Mouse (Mus musculus) left cerebral cortex, adult 2 months (tissue): ENCODE results near the gene Amd1. TPM values are rescaled to one million over a fixed set of nuclear protein-coding genes. Genes with fewer than 3 reads are reported as not detected.

Experiments used
- DNase-seq, 2 experiments: peaks; one replicate each; pipeline ENCODE4 v3.0.0; 2021 to 2022; ENCODE audit warnings: low spot score in 2 of 2, mixed read lengths in 1 of 2; ENCODE audit errors: extremely low spot score in 1 of 2
- H3K27ac ChIP-seq: fragments of 200-600 bp; 2 replicates; pipeline ENCODE4 v1.8.1; 2022
- H3K4me3 ChIP-seq: fragments of 200-600 bp; 2 replicates; pipeline ENCODE4 v1.8.1; 2022
- CTCF ChIP-seq: fragments of 200-600 bp; IDR thresholded peaks from 2 replicates; pipeline ENCODE4 v1.8.1; 2022; ENCODE audit warnings: antibody characterized with exemption, mild to moderate bottlenecking, moderate library complexity
- intact Hi-C: fragments of 180-260 bp; cut with DNase I; formaldehyde crosslinking; loops from one replicate; pipeline ENCODE4 v1.15.1; 2025
- total RNA-seq, 2 experiments: library from RNA; stranded (reverse); gene quantifications; 2 replicates each; pipeline ENCODE4 v1.2.3; 2021

Amd1 gene
- total RNA-seq, 2 experiments from 2014 or later = 85.7 to 86.1 TPM

DNA sequence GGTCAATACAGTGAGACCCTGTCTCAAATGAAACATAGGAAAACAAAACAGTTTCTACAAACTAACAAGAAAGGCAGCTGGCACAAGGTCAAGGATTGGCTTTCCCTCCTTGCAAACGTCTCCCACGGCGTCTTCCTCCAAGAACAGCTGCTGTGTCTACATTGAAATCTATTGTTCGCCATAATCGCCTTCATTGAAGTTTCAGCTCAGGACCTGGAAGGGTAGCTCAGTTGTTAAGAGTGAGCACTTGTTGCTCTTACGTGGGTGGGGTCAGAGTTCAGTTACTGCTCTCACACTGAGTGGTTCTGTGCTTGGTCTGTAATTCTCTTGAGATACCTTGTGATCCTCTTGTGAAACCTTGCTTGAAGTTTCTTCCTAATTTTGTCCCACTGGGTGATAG is 30.9 kb upstream of the Amd1 start:
- no peak for TF ChIP-seq CTCF
- no peak for DNase-seq
- Histone ChIP-seq H3K4me3 (no peak overlapping the region), H3K27ac (no peak overlapping the region)
- intact Hi-C loops = no loop called here

DNA sequence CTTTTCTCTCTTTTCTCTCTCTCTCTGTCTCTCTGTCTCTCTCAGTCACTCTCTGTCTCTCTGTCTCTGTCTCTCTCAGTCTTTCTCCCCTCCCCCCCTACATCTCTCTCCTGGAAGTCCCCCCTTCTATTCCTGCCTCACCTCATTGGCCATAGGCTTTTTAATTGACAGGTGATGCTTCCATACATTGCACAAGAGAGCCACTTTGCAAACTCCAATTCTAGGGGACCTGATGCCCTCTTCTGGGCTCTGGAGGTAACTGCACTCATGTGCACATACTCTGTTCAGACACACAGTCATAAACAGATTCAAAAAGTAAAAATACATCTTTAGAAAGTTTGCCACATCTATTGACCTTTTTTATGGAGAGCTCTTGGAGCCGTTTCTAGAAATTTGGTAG is 28.3 kb upstream of the Amd1 start:
- H3K4me3 ChIP-seq = no peak overlapping the region
- no peak; the same call in 1 of the 2 replicates for TF ChIP-seq CTCF
- intact Hi-C loops = no loop called here
- DNase-seq = no peak
- no peak overlapping the region for H3K27ac ChIP-seq

DNA sequence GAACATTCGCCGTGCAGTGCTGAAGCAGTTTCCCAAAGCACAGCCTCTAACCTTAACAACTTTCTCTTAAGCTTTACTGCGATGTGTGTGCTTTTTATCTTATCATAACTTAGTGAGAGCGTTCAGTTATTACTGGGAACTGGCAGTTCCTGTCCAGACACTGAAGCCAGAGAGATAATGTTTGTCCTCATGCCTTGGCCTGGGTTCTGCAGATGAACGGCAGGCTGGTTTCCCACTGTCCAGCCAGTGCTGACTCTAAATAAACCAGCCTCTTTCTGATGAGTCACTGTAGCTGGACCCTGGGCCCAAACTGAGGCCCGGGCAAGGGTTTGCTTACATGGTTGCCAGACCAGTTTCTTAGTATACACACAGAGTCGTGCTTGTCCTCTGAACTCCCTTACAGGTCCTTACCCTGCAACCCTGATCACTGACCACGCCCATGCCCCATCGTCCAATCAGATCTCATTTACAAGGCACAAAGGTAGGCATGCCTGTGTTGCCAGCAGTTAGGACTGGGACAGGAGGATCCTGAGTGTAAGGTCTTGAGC is 26.1 kb upstream of the Amd1 start:
- Histone ChIP-seq H3K27ac (no peak overlapping the region), H3K4me3 (no peak overlapping the region)
- no peak for TF ChIP-seq CTCF
- no peak for DNase-seq
- intact Hi-C loops = no loop called here

DNA sequence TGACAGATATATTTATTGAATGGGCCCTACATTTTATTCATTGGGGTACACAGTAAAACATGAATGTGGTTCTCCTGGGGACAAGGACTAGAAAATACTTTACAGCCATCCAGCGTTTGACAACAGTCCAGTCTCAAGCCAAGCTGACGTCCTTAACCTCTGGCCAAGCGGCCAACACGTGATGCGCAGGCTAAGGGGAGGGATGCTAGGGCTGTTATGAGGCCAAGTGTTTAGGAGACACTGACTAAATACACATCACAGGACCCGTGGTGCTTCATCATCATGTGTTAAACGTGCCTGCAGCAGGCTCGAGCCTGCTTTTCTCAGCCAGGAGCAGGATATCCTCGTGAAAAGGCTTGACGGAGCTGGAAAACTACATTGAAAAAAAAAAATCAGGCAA is 18.3 kb upstream of the Amd1 start:
- no peak overlapping the region for H3K4me3 ChIP-seq
- TF ChIP-seq CTCF = no peak
- intact Hi-C loops = no loop called here
- no peak overlapping the region for H3K27ac ChIP-seq
- no peak for DNase-seq

DNA sequence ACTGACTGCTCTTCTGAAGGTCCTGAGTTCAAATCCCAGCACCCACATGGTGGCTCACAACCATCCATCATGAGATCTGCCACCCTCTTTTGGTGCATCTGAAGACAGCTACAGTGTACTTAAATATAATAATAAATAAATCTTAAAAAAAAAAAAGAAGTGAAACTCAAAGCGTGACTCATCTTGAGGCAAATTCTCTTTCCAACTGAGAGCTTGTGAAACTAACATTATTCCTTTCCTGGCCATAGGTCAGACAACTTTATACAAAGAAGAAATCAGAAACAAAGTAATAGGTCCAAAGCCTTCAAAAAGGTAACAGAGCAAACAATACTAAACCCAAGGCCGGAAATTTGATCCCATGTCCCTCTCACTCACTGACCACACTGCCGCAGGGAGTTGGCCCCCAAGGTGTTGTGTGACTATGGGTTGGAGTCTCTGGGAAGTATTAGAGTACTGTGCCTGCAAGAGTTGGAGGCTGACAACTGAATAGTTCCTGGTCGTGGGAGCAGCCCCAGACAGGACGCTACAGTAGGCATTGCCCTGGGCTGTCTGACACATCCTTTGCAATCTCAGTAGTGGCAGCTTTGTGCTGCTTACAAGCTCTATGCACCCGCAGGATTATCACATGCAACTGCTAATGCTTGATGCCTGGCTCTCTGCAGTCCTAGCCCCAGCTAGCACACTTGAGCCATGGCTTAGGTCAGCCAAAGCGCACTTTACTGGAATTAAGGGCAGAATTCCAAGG is 15.0 kb upstream of the Amd1 start:
- no peak for TF ChIP-seq CTCF
- no peak overlapping the region for H3K27ac ChIP-seq
- DNase-seq = no peak
- H3K4me3 ChIP-seq = no peak overlapping the region
- intact Hi-C loops = no loop called here

DNA sequence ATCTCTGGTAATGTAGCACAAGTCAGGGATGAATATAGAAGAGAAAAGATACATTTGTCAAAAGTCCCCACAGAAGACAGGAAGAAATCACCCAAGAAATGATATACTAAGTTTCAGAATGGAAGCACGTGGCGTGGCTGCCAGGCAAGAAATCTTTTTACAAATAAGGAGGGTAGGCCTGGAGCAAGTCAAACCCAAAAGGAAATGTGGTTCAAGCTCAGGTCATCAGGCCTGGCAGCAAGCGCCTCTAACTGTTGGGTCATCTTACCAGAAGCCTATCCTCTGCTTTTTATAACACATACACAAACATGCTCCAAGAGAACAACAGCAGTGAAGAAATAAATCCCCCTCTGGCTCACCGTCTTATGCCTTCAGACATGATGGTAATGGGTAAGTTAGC is 10.8 kb upstream of the Amd1 start:
- TF ChIP-seq CTCF = no peak
- no peak overlapping the region for H3K27ac ChIP-seq
- intact Hi-C loops = no loop called here
- H3K4me3 ChIP-seq = no peak overlapping the region
- DNase-seq = no peak

DNA sequence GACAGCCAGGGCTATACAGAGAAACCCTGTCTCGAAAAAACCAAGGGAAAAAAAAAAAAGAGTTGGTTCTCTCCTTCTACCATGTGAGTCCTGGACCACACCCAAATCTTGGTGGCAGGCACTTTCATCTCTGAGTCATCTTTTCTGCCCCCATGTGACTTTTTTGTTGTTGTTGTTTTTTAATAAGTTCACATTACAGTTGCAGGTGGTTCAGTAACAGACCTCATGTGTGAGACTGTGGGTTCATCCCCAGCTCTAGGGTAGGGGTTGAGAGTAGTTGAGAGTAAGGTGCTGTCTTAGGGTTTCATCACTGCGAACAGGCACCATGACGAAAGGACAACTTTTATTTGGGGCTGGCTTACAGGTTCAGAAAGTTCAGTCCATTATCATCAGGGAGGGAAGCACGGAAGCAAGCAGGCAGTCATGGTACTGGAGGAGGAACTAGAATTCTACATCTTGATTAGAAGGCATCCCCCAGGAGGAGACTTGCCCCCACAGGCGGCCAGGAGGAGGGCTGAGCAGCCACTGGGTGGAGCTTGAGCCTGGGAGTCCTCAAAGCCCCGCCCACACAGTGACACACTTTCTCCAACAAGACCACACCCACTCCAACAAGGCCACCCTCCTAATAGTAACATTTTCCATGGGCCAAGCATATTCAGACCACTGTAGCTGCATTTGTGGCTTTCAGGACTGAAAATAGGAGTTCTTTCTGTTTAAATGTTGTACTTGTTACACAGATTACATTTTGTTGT is 8.1 kb upstream of the Amd1 start:
- TF ChIP-seq CTCF = no peak

DNA sequence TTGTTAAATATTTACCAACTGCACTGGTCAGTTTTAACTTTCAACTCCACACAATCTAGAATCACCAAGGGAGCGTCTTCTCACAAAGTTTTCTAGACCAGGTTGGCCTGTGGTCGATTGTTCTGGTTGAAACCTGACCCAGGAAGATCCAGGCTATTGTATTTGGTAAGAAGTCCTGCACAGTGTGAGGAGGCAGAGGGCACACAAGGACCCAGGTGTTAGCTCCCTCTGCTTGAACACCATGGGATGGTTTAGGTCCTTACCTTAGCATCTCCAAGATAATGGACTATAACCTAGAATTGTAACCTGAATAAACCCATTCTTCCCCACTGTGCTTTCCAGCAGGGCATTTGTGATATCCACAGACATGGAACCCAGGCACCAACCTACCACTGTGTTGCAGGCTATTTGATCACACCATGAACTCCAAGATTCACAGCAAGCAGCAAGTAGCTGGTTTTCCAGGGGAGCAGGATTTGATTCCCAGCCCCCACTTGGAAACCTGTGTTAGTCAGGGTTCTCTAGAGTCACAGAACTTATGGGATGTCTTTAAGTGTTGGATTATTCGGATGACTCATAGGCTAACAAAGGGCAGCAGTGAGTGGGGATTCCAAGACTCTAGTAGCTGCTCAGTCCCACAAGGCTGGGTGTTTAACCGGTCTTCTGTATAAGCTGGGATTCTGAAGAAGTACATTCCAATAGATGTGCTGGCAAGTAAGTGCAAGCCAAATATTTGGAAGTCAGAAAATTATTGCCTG is 6.0 kb upstream of the Amd1 start:
- TF ChIP-seq CTCF = no peak
- DNase-seq = no peak
- Histone ChIP-seq H3K4me3 (no peak overlapping the region), H3K27ac (no peak overlapping the region)
- intact Hi-C loops = no loop called here

More for the DNA sequence above, 8.1 kb upstream of the Amd1 start:
- intact Hi-C loops = no loop called here
- DNase-seq = no peak
- H3K4me3 ChIP-seq = no peak overlapping the region
- no peak overlapping the region for H3K27ac ChIP-seq

DNA sequence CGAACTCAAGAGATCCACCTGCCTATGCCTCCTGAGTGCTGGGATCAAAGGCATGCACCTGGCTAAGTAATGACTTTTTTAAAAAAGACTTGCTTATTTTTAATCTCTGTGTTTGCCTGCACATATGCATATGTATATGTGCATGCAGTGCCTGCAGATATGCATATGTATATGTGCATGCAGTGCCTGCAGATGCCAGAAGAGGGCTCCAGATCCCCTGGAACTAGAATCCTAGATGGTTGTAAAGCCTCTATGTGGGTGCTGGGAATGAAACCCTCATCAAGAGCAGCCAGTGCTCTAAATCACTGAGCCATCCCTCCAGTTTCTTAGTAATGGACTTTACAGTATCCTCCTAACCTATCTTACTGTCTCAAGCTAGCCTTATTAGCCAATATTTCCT is 4.0 kb upstream of the Amd1 start:
- no peak; the same call in 1 of the 2 replicates for TF ChIP-seq CTCF
- DNase-seq = no peak
- intact Hi-C loops = no loop called here
- H3K27ac ChIP-seq = no peak overlapping the region
- no peak overlapping the region for H3K4me3 ChIP-seq

DNA sequence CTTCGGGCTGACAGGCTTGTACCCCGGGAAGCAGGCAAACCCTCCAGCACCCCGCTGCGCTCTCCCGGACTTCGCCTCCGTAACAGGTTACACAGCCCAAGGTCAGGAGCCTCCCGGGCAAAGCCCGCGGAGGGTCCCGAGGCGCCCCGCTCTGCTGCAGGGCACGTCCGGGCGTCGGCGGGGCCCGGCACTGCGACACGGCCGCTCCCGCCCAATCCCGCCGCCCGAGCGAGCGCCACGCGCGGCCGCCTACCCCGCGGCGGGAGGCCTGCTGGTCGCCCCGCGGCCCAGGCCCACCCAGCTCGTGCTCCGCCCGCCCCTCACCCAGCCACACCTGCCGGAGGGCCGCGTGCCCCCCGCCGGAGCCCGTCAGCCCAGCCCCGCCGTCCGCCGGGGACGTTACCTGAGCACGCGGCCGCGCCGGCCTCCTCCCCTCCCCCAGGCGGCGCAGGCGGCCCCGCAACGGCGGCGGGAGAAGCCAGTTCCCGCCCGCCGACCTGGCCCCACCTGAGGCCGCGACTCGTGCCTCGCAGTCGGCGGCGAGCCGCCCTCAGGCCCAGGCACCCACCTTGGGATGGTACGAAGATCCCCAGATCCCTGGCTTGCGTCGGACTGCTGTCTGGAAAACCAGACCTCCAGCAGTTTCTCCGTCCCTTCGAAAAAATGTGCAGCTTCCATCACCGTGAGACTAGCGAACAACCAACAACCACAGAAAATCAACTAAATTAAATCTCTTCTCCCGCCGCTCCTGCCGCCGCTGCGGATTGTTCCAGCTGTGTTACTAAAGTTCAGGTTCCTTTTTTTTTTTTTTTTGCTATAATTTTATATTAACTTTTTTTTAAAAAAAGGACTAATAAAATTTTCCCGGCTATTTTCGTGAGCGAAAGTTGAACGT is 558 bp downstream of the Amd1 start:
- intact Hi-C loops = loop anchor here (1.0 to 2.0 kb wide), 4 partner anchors 43 to 223 kb away; partner anchors contain the start of gene Gtf3c6
- Histone ChIP-seq H3K4me3 (peak overlapping the region; percentile 93), H3K27ac (peak overlapping the region; percentile 81)
- DNase-seq = peak; percentile 39 to 47

DNA sequence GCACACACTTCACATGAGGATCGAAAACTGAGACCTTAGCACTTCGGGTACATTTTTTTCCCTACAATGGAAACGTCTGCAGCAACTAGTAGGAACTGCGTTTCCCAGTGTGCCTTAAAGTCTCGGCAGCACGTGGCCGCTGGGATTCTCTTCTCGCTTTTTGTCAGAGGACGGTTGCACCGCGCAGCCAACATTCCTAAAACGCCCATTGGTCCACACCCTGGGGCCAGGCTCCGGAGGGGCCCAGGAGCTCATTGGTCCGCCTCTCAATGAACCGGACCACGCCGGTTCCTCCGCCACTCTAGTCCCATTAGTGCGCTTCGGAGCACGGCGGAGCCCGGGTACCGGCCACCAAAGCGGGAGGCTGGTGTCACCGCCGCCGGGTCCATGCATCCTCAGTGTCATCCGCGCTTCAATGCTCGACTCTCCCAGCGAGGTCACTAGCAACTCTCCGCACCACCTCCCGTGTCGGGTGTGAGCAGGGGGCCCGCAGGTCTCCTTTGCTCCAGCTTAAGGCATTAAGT is 1.3 kb downstream of the Amd1 start:
- Histone ChIP-seq H3K4me3 (peak overlapping the region; percentile 93), H3K27ac (peak overlapping the region; percentile 81)
- intact Hi-C loops = loop anchor here (2.0 kb wide), 1 partner anchor 224 kb away; no protein-coding TSS in a partner anchor
- TF ChIP-seq CTCF = no peak
- DNase-seq = peak; percentile 75 to 79
